Mouse (Mus musculus): ENCODE data around the gene Rpp25. TPM values are rescaled to one million over a fixed set of nuclear protein-coding genes. Genes with fewer than 3 reads are reported as not detected.

Gene Rpp25
- total RNA-seq, 1 experiment: 48.7 TPM

GRCm38 (mm10) chr9:57541312-57541711 lies 37.5 kb downstream of the Rpp25 start:
- Histone ChIP-seq H3K4me3 (ENCODE audit: insufficient read depth in 1 of 2, low read depth in 1 of 2, low read length in 2 of 2, poor library complexity in 1 of 2, severe bottlenecking in 1 of 2) (no peak overlapping the region), H3K36me3 (ENCODE audit: control insufficient read depth, insufficient read depth, low read length, poor library complexity, severe bottlenecking) (peaks cover 24% of the 10 kb centered on the region), H3K9me3 (ENCODE audit: control insufficient read depth, insufficient read depth, low read depth, low read length) (no peaks in the 10 kb centered on the region), H3K9ac (ENCODE audit: insufficient read depth, low read depth, low read length, poor library complexity, severe bottlenecking) (no peak overlapping the region), H3K4me1 (ENCODE audit: control insufficient read depth in 2 of 2, insufficient read depth in 2 of 2, low read length in 2 of 2, poor library complexity in 1 of 2) (0 out of 4 replicates have a peak, but pooled peaks cover 0 to 3% of the 10 kb centered on the region in 2 experiments), H3K27ac (ENCODE audit: insufficient read depth, low read depth, low read length, poor library complexity, severe bottlenecking) (no peak overlapping the region)
- in situ Hi-C loops (cut with MboI; ENCODE audit: low sequenced_read_pairs in 2 of 2, unreplicated experiment in 2 of 2): no loop called here
- no peak for DNase-seq (ENCODE audit: low read depth, low spot score)
- TF ChIP-seq CHD2 (IDR thresholded peaks at IDR 0.05; ENCODE audit: low read depth, low read length): no peak
- TF ChIP-seq ZNF384 (IDR thresholded peaks at IDR 0.05; ENCODE audit: low read depth, low read length): peak; percentile 98
- TF ChIP-seq ZC3H11A (IDR thresholded peaks at IDR 0.05; ENCODE audit: borderline replicate concordance, low read depth, low read length): 0 out of 2 replicates have a peak, but pooled peaks have one; percentile 3
- TF ChIP-seq MAFK (IDR thresholded peaks at IDR 0.05; ENCODE audit: insufficient read depth, low read depth, low read length): no peak
- TF ChIP-seq HCFC1 (IDR thresholded peaks at IDR 0.05; ENCODE audit: borderline replicate concordance, insufficient read depth, low read length): no peak

- H3K4me1 ChIP-seq (ENCODE audit: control insufficient read depth in 2 of 2, insufficient read depth in 2 of 2, low read length in 2 of 2, poor library complexity in 1 of 2): peaks cover 1 to 10% of the 10 kb centered on the region in 2 experiments; a peak in 1 of 4 replicates
- in situ Hi-C loops (cut with MboI; ENCODE audit: low sequenced_read_pairs in 2 of 2, unreplicated experiment in 2 of 2): no loop called here
- no peak overlapping the region for H3K9ac ChIP-seq (ENCODE audit: insufficient read depth, low read depth, low read length, poor library complexity, severe bottlenecking)
- no peaks in the 10 kb centered on the region for H3K9me3 ChIP-seq (ENCODE audit: control insufficient read depth, insufficient read depth, low read depth, low read length)
- H3K36me3 ChIP-seq (ENCODE audit: control insufficient read depth, insufficient read depth, low read length, poor library complexity, severe bottlenecking): peaks cover 24% of the 10 kb centered on the region
- DNase-seq (ENCODE audit: low read depth, low spot score): no peak
- no peak overlapping the region for H3K27ac ChIP-seq (ENCODE audit: insufficient read depth, low read depth, low read length, poor library complexity, severe bottlenecking)
- H3K4me3 ChIP-seq (ENCODE audit: insufficient read depth in 1 of 2, low read depth in 1 of 2, low read length in 2 of 2, poor library complexity in 1 of 2, severe bottlenecking in 1 of 2): no peak overlapping the region
- TF ChIP-seq MAFK (IDR thresholded peaks at IDR 0.05; ENCODE audit: insufficient read depth, low read depth, low read length) (no peak), HCFC1 (IDR thresholded peaks at IDR 0.05; ENCODE audit: borderline replicate concordance, insufficient read depth, low read length) (no peak), ZNF384 (IDR thresholded peaks at IDR 0.05; ENCODE audit: low read depth, low read length) (no peak)
Measured at GRCm38 (mm10) chr9:57543951-57544350, 40.1 kb downstream of the Rpp25 start.

DNA sequence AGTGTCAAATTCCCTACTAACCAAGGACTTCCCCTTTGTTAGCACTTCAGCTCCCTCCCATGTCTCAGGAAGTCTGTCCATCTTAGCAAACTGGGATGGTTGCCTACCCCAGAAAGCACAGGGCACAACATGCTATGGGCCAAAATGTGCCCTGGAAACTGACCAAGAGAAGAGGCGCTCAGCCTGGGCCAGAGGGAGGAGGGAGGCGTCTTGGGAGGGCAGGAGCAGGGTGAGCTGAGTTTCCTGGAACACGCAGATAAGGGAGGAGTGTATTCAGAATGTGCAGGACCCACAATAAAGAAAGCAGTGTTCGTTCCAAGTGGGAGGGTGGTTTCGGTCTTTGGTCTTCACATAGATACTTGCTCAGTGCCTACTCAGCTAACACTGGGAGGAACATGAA lies 43.5 kb downstream of the Rpp25 start:
- in situ Hi-C loops (cut with MboI; ENCODE audit: low sequenced_read_pairs in 2 of 2, unreplicated experiment in 2 of 2): no loop called here
- no peak for TF ChIP-seq ZC3H11A (IDR thresholded peaks at IDR 0.05; ENCODE audit: borderline replicate concordance, low read depth, low read length)
- TF ChIP-seq MAFK (IDR thresholded peaks at IDR 0.05; ENCODE audit: insufficient read depth, low read depth, low read length): no peak
- TF ChIP-seq HCFC1 (IDR thresholded peaks at IDR 0.05; ENCODE audit: borderline replicate concordance, insufficient read depth, low read length): no peak

DNA sequence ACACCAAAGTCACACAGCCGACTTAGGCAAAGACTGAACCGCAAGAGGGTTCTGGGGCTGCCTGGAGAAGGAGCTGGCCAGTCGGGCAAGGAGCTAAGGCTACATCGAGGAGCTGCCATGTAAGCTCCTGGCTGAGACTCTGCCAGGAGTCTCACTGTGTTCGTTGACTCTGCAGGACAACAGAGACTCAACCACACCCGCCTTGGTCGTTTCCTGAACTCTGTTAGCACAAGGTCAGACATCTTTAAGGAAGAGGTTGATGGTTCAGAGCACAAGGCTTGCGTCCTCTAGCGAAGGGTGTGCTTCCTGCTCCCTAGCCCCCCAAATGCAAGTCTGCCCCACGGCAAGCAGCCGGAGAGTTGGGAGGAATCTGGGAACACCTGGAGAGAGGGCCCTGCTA lies 44.0 kb downstream of the Rpp25 start:
- Histone ChIP-seq H3K27ac (ENCODE audit: insufficient read depth, low read depth, low read length, poor library complexity, severe bottlenecking) (no peak overlapping the region), H3K36me3 (ENCODE audit: control insufficient read depth, insufficient read depth, low read length, poor library complexity, severe bottlenecking) (peaks cover 6% of the 10 kb centered on the region), H3K4me1 (ENCODE audit: control insufficient read depth in 2 of 2, insufficient read depth in 2 of 2, low read length in 2 of 2, poor library complexity in 1 of 2) (peaks cover 1 to 10% of the 10 kb centered on the region in 2 experiments; a peak in 2 of 4 replicates), H3K9me3 (ENCODE audit: control insufficient read depth, insufficient read depth, low read depth, low read length) (no peaks in the 10 kb centered on the region; the same call in 1 of the 2 replicates), H3K4me3 (ENCODE audit: insufficient read depth in 1 of 2, low read depth in 1 of 2, low read length in 2 of 2, poor library complexity in 1 of 2, severe bottlenecking in 1 of 2) (peak overlapping the region; percentile 3 to 10; a peak in 2 of 4 replicates), H3K9ac (ENCODE audit: insufficient read depth, low read depth, low read length, poor library complexity, severe bottlenecking) (no peak overlapping the region)
- in situ Hi-C loops (cut with MboI; ENCODE audit: low sequenced_read_pairs in 2 of 2, unreplicated experiment in 2 of 2): no loop called here
- TF ChIP-seq MAFK (IDR thresholded peaks at IDR 0.05; ENCODE audit: insufficient read depth, low read depth, low read length) (no peak), CHD2 (IDR thresholded peaks at IDR 0.05; ENCODE audit: low read depth, low read length) (no peak), ZNF384 (IDR thresholded peaks at IDR 0.05; ENCODE audit: low read depth, low read length) (no peak), HCFC1 (IDR thresholded peaks at IDR 0.05; ENCODE audit: borderline replicate concordance, insufficient read depth, low read length) (no peak), ZC3H11A (IDR thresholded peaks at IDR 0.05; ENCODE audit: borderline replicate concordance, low read depth, low read length) (no peak)
- no peak for DNase-seq (ENCODE audit: low read depth, low spot score)

More for the DNA sequence above, 43.5 kb downstream of the Rpp25 start:
- no peak overlapping the region for H3K4me3 ChIP-seq (ENCODE audit: insufficient read depth in 1 of 2, low read depth in 1 of 2, low read length in 2 of 2, poor library complexity in 1 of 2, severe bottlenecking in 1 of 2)
- H3K36me3 ChIP-seq (ENCODE audit: control insufficient read depth, insufficient read depth, low read length, poor library complexity, severe bottlenecking): peaks cover 11% of the 10 kb centered on the region
- no peak for DNase-seq (ENCODE audit: low read depth, low spot score)
- H3K27ac ChIP-seq (ENCODE audit: insufficient read depth, low read depth, low read length, poor library complexity, severe bottlenecking): no peak overlapping the region
- peaks cover 1 to 10% of the 10 kb centered on the region in 2 experiments; a peak in 1 of 4 replicates for H3K4me1 ChIP-seq (ENCODE audit: control insufficient read depth in 2 of 2, insufficient read depth in 2 of 2, low read length in 2 of 2, poor library complexity in 1 of 2)
- no peaks in the 10 kb centered on the region; the same call in 1 of the 2 replicates for H3K9me3 ChIP-seq (ENCODE audit: control insufficient read depth, insufficient read depth, low read depth, low read length)
- H3K9ac ChIP-seq (ENCODE audit: insufficient read depth, low read depth, low read length, poor library complexity, severe bottlenecking): no peak overlapping the region

DNA sequence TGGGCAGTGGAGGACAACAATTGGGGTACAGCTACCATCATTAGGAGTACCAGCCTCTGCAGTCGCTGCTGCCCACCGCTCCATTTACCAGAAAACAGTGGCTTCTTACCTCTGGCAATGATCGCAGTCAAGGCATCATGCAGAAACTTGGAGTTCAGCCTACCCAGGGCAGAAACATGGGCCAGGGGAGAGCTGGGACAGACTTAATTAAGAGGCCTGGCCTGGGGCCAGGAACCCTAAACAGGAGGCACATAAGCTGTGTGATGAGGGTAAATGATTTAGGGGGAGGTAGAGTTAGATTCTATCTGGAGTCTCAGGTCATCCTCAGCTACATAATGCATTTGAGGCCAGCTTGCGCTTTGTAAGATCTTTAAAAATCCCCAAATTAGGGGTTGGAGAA lies 45.4 kb downstream of the Rpp25 start:
- Histone ChIP-seq H3K9ac (ENCODE audit: insufficient read depth, low read depth, low read length, poor library complexity, severe bottlenecking) (no peak overlapping the region), H3K36me3 (ENCODE audit: control insufficient read depth, insufficient read depth, low read length, poor library complexity, severe bottlenecking) (peaks cover 5% of the 10 kb centered on the region), H3K4me3 (ENCODE audit: insufficient read depth in 1 of 2, low read depth in 1 of 2, low read length in 2 of 2, poor library complexity in 1 of 2, severe bottlenecking in 1 of 2) (no peak overlapping the region), H3K4me1 (ENCODE audit: control insufficient read depth in 2 of 2, insufficient read depth in 2 of 2, low read length in 2 of 2, poor library complexity in 1 of 2) (peaks cover 7 to 19% of the 10 kb centered on the region in 2 experiments; a peak in 3 of 4 replicates), H3K27ac (ENCODE audit: insufficient read depth, low read depth, low read length, poor library complexity, severe bottlenecking) (no peak overlapping the region), H3K9me3 (ENCODE audit: control insufficient read depth, insufficient read depth, low read depth, low read length) (no peaks in the 10 kb centered on the region; the same call in 1 of the 2 replicates)
- TF ChIP-seq CHD2 (IDR thresholded peaks at IDR 0.05; ENCODE audit: low read depth, low read length): no peak
- TF ChIP-seq MAFK (IDR thresholded peaks at IDR 0.05; ENCODE audit: insufficient read depth, low read depth, low read length): no peak
- no peak for DNase-seq (ENCODE audit: low read depth, low spot score)
- in situ Hi-C loops (cut with MboI; ENCODE audit: low sequenced_read_pairs in 2 of 2, unreplicated experiment in 2 of 2): no loop called here
